Mouse (Mus musculus): ENCODE data around the gene Rsph14.

Gene Rsph14

GRCm38 (mm10) chr10:74994863-74995262, 37.5 kb downstream of the Rsph14 start:
- no peak for DNase-seq (ENCODE audit: low spot score)

GRCm38 (mm10) chr10:74990584-74991322, 41.6 kb downstream of the Rsph14 start:
- no peak for DNase-seq (ENCODE audit: low spot score)

GRCm38 (mm10) chr10:74989814-74990213, 42.6 kb downstream of the Rsph14 start:
- no peak for DNase-seq (ENCODE audit: low spot score)

- no peak for DNase-seq (ENCODE audit: low spot score)
Measured at GRCm38 (mm10) chr10:74987698-74988470, 44.5 kb downstream of the Rsph14 start.

GRCm38 (mm10) chr10:74983176-74983575, 49.2 kb downstream of the Rsph14 start:
- DNase-seq (ENCODE audit: low spot score) = no peak

GRCm38 (mm10) chr10:74981159-74981558, 51.2 kb downstream of the Rsph14 start:
- DNase-seq (ENCODE audit: low spot score) = no peak

GRCm38 (mm10) chr10:74978056-74978455, 54.3 kb downstream of the Rsph14 start:
- DNase-seq (ENCODE audit: low spot score) = no peak

GRCm38 (mm10) chr10:74976429-74976828, 56.0 kb downstream of the Rsph14 start:
- no peak for DNase-seq (ENCODE audit: low spot score)

GRCm38 (mm10) chr10:74975626-74976025, 56.8 kb downstream of the Rsph14 start:
- no peak for DNase-seq (ENCODE audit: low spot score)

GRCm38 (mm10) chr10:74973026-74973425, 59.4 kb downstream of the Rsph14 start:
- DNase-seq (ENCODE audit: low spot score) = no peak

GRCm38 (mm10) chr10:74969266-74969665, 63.1 kb downstream of the Rsph14 start:
- DNase-seq (ENCODE audit: low spot score) = no peak

- no peak for DNase-seq (ENCODE audit: low spot score)
Measured at GRCm38 (mm10) chr10:74967651-74968267, 64.6 kb downstream of the Rsph14 start.

- DNase-seq (ENCODE audit: low spot score) = peak; percentile 92
Measured at GRCm38 (mm10) chr10:74966850-74967451, 65.4 kb downstream of the Rsph14 start, which contains the start of gene Gnaz. Gene Gnaz, plus strand, starts transcription at chr10:74967177.

GRCm38 (mm10) chr10:74964380-74964779, 68.0 kb downstream of the Rsph14 start:
- no peak for DNase-seq (ENCODE audit: low spot score)

GRCm38 (mm10) chr10:74952830-74953443, 79.4 kb downstream of the Rsph14 start:
- no peak for DNase-seq (ENCODE audit: low spot score)

- no peak for DNase-seq (ENCODE audit: low spot score)
Measured at GRCm38 (mm10) chr10:74940795-74941194, 91.6 kb downstream of the Rsph14 start.

GRCm38 (mm10) chr10:74939300-74939699, 93.1 kb downstream of the Rsph14 start:
- DNase-seq (ENCODE audit: low spot score) = no peak

- no peak for DNase-seq (ENCODE audit: low spot score)
Measured at GRCm38 (mm10) chr10:74938410-74938809, 94.0 kb downstream of the Rsph14 start.

- DNase-seq (ENCODE audit: low spot score) = no peak
Measured at GRCm38 (mm10) chr10:74937003-74937790, 95.2 kb downstream of the Rsph14 start.

- DNase-seq (ENCODE audit: low spot score) = no peak
Measured at GRCm38 (mm10) chr10:74935016-74935415, 97.4 kb downstream of the Rsph14 start.

- no peak for DNase-seq (ENCODE audit: low spot score)
Measured at GRCm38 (mm10) chr10:74934521-74934920, 97.9 kb downstream of the Rsph14 start.

Data from urinary bladder, postnatal 25 days (tissue).